Mouse (Mus musculus) embryonic fibroblast, embryonic 13.5 days (primary cell): Measurements from ENCODE around the gene Mtrf1.

Source experiments
- CTCF ChIP-seq: IDR thresholded peaks from 2 replicates; pipeline ENCODE4 v1.5.1; 2011; ENCODE audit warnings: mild to moderate bottlenecking, control low read depth, low read length, moderate library complexity, borderline replicate concordance; ENCODE audit not compliant: insufficient read depth
- POLR2A ChIP-seq: IDR thresholded peaks from 2 replicates; pipeline ENCODE4 v1.6.1; 2011; ENCODE audit warnings: low read depth, mild to moderate bottlenecking, control low read depth, low read length, moderate library complexity

DNA sequence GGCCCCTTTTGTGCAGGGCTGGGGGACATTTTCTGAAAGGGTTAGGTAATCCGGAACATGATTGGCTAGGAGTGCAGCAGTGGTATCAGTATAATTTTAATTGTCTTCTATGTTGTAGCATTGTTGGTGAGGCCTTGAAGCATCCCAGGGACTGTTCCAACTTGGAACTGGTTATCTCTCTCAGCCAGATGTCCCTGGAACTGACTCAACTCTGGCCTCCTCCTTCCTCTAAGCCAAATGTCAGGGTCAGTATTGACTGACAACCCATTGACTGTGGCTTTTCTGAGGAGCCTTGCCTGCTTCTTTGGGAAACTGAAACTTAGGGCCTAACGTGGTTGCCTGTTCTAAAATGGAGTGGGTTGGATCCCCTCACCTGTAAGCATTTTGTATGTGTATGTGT is 43.1 kb downstream of the Mtrf1 start:
- TF ChIP-seq POLR2A (no peak), CTCF (no peak)
